Mouse (Mus musculus) neural tube, embryonic 14.5 days (tissue): ENCODE measurements around the gene Ncoa5. TPM values are rescaled to one million over a fixed set of nuclear protein-coding genes. Genes with fewer than 3 reads are reported as not detected.

Experiments
- ATAC-seq: fragments of 200-750 bp; cut with Nextera tagmentation; 2 replicates; pipeline ENCODE4 v1.8.0; 2017; ENCODE audit warnings: low read depth, mild to moderate bottlenecking, moderate TSS enrichment, moderate library complexity
- H3K27ac ChIP-seq: fragments of 300-500 bp; sonication (generic); 2 replicates; pipeline ENCODE4 v1.5.1; 2014; ENCODE audit warnings: low read depth, mild to moderate bottlenecking, control low read depth, low read length, moderate library complexity, mixed read lengths
- H3K27me3 ChIP-seq: fragments of 300-500 bp; sonication (generic); 2 replicates; pipeline ENCODE4 v1.6.1; 2014; ENCODE audit warnings: low read length; ENCODE audit not compliant: control insufficient read depth, insufficient read depth
- H3K36me3 ChIP-seq: fragments of 300-500 bp; sonication (generic); 2 replicates; pipeline ENCODE4 v1.6.1; 2014; ENCODE audit warnings: low read length, mixed read lengths; ENCODE audit not compliant: control insufficient read depth, insufficient read depth
- H3K4me1 ChIP-seq: fragments of 300-500 bp; sonication (generic); 2 replicates; pipeline ENCODE4 v1.6.1; 2014; ENCODE audit warnings: low read length; ENCODE audit not compliant: control insufficient read depth, insufficient read depth
- H3K4me2 ChIP-seq: fragments of 300-500 bp; sonication (generic); 2 replicates; pipeline ENCODE4 v1.6.1; 2014; ENCODE audit warnings: mild to moderate bottlenecking, low read depth, low read length, control low read depth
- H3K4me3 ChIP-seq: fragments of 300-500 bp; sonication (generic); 2 replicates; pipeline ENCODE4 v1.5.1; 2014; ENCODE audit warnings: low read depth, low read length, control low read depth, mixed read lengths
- H3K9ac ChIP-seq: fragments of 300-500 bp; sonication (generic); replicated peaks from 2 replicates; pipeline ENCODE4 v1.6.1; 2014; ENCODE audit warnings: low read depth, mild to moderate bottlenecking, control low read depth, low read length, mixed read lengths
- H3K9me3 ChIP-seq: fragments of 300-500 bp; sonication (generic); 2 replicates; pipeline ENCODE4 v1.6.1; 2016; ENCODE audit warnings: low read length; ENCODE audit not compliant: control insufficient read depth
- WGBS: fragments of 180-500 bp; shearing (Covaris S2); extraction: QIAGEN DNeasy Blood & Tissue Kit; methylation state at CpG from one replicate; pipeline ENCODE4 v1.1.7; 2014; 5-methylcytosine and 5-hydroxymethylcytosine counted together
- polyA plus RNA-seq: library from polyadenylated mRNA; unstranded; fragments of >200 nt; fragmentation: Nextera tagmentation; extraction: Ambion mirVana; gene quantifications from 2 replicates; pipeline ENCODE4 v1.2.1, GENCODE M21; 2014

Ncoa5 gene
- polyA plus RNA-seq, 1 experiment from 2014 or later: 79.5 TPM

- 7% methylated on average over 17 of the region's 17 CpGs for WGBS
- no peak for ATAC-seq
Measured at GRCm38 (mm10) chr2:164961506-164962182, 73.0 kb downstream of the Ncoa5 start.

GRCm38 (mm10) chr2:164960716-164961441 lies 73.8 kb downstream of the Ncoa5 start, which contains the start of gene Slc12a5:
Gene Slc12a5, plus strand, starts transcription at chr2:164960802.
- Histone ChIP-seq H3K27me3 (no peaks in the 10 kb centered on the region), H3K4me1 (peaks cover 20% of the 10 kb centered on the region), H3K36me3 (no peaks in the 10 kb centered on the region), H3K27ac (peak within 1 kb of the TSS; percentile 52), H3K4me2 (peak within 1 kb of the TSS; percentile 56), H3K4me3 (peak within 1 kb of the TSS; percentile 46), H3K9ac (peak within 1 kb of the TSS; percentile 59), H3K9me3 (no peaks in the 10 kb centered on the region)
- WGBS: 2% methylated on average over 37 of the region's 54 CpGs
- ATAC-seq: peak; percentile 38; the same call in 1 of the 2 replicates

More at GRCm38 (mm10) chr2:164961506-164962182, 73.0 kb downstream of the Ncoa5 start:
- Histone ChIP-seq H3K4me3 (peak overlapping the region; percentile 46), H3K27me3 (no peaks in the 10 kb centered on the region), H3K4me1 (peaks cover 20% of the 10 kb centered on the region), H3K27ac (peak overlapping the region; percentile 52), H3K9me3 (no peaks in the 10 kb centered on the region), H3K36me3 (no peaks in the 10 kb centered on the region), H3K4me2 (peak overlapping the region; percentile 56), H3K9ac (peak overlapping the region; percentile 59)

- 68% methylated on average over 9 of the region's 9 CpGs for WGBS
- Histone ChIP-seq H3K27me3 (no peaks in the 10 kb centered on the region), H3K4me3 (no peak overlapping the region), H3K4me1 (peaks cover 3% of the 10 kb centered on the region; the same call in 1 of the 2 replicates), H3K4me2 (no peak overlapping the region), H3K9ac (no peak overlapping the region), H3K27ac (no peak overlapping the region), H3K9me3 (no peaks in the 10 kb centered on the region), H3K36me3 (no peaks in the 10 kb centered on the region)
- no peak for ATAC-seq
Measured at GRCm38 (mm10) chr2:164957548-164958315, 76.9 kb downstream of the Ncoa5 start.

GRCm38 (mm10) chr2:164956195-164956594 lies 78.5 kb downstream of the Ncoa5 start:
- no peak overlapping the region for H3K27ac ChIP-seq
- H3K4me1 ChIP-seq: no peaks in the 10 kb centered on the region
- H3K4me3 ChIP-seq: no peak overlapping the region
- no peaks in the 10 kb centered on the region for H3K36me3 ChIP-seq
- 76% methylated on average over 5 of the region's 5 CpGs for WGBS
- H3K9ac ChIP-seq: no peak overlapping the region
- H3K4me2 ChIP-seq: no peak overlapping the region
- ATAC-seq: no peak
- no peaks in the 10 kb centered on the region for H3K9me3 ChIP-seq
- peaks cover 5% of the 10 kb centered on the region; the same call in 1 of the 2 replicates for H3K27me3 ChIP-seq

GRCm38 (mm10) chr2:164955725-164956124 lies 78.9 kb downstream of the Ncoa5 start:
- Histone ChIP-seq H3K9ac (no peak overlapping the region), H3K4me2 (no peak overlapping the region), H3K27ac (no peak overlapping the region), H3K9me3 (no peaks in the 10 kb centered on the region), H3K4me1 (no peaks in the 10 kb centered on the region), H3K36me3 (no peaks in the 10 kb centered on the region), H3K4me3 (no peak overlapping the region), H3K27me3 (peaks cover 8% of the 10 kb centered on the region; the same call in 1 of the 2 replicates)
- no peak for ATAC-seq
- WGBS: 70% methylated on average over 4 of the region's 4 CpGs

GRCm38 (mm10) chr2:164953224-164953623 lies 81.4 kb downstream of the Ncoa5 start:
- no peaks in the 10 kb centered on the region for H3K4me1 ChIP-seq
- no peak overlapping the region for H3K27ac ChIP-seq
- peak; percentile 80 for ATAC-seq
- H3K36me3 ChIP-seq: no peaks in the 10 kb centered on the region
- 2% methylated on average over 21 of the region's 21 CpGs for WGBS
- peak overlapping the region; percentile 18; the same call in 1 of the 2 replicates for H3K4me2 ChIP-seq
- H3K9ac ChIP-seq: no peak overlapping the region
- peaks cover 26% of the 10 kb centered on the region for H3K27me3 ChIP-seq
- H3K9me3 ChIP-seq: no peaks in the 10 kb centered on the region
- no peak overlapping the region for H3K4me3 ChIP-seq

GRCm38 (mm10) chr2:164952448-164952847 lies 82.2 kb downstream of the Ncoa5 start:
- no peaks in the 10 kb centered on the region for H3K9me3 ChIP-seq
- H3K27ac ChIP-seq: no peak overlapping the region
- ATAC-seq: no peak
- no peaks in the 10 kb centered on the region for H3K4me1 ChIP-seq
- H3K27me3 ChIP-seq: peaks cover 26% of the 10 kb centered on the region
- H3K9ac ChIP-seq: no peak overlapping the region
- no peaks in the 10 kb centered on the region for H3K36me3 ChIP-seq
- WGBS: 51% methylated on average over 13 of the region's 13 CpGs
- no peak overlapping the region for H3K4me3 ChIP-seq
- no peak overlapping the region for H3K4me2 ChIP-seq

GRCm38 (mm10) chr2:164951745-164952144 lies 82.9 kb downstream of the Ncoa5 start:
- WGBS: 81% methylated on average over 4 of the region's 4 CpGs
- Histone ChIP-seq H3K27me3 (peaks cover 31% of the 10 kb centered on the region), H3K4me2 (no peak overlapping the region)

More at GRCm38 (mm10) chr2:164951745-164952144, 82.9 kb downstream of the Ncoa5 start:
- H3K4me3 ChIP-seq: no peak overlapping the region
- H3K9me3 ChIP-seq: no peaks in the 10 kb centered on the region
- H3K4me1 ChIP-seq: no peaks in the 10 kb centered on the region
- H3K36me3 ChIP-seq: no peaks in the 10 kb centered on the region
- H3K27ac ChIP-seq: no peak overlapping the region
- H3K9ac ChIP-seq: no peak overlapping the region
- ATAC-seq: no peak
